Mouse (Mus musculus): Measurements from ENCODE around the gene Fam57b.

GRCm38 (mm10) chr7:126766201-126766600 is 31.3 kb upstream of the Fam57b start, which contains the start of gene Gdpd3:
- TF ChIP-seq CTCF (IDR thresholded peaks at IDR 0.05; ENCODE audit: control insufficient read depth, insufficient read depth, low read length) (no peak), POLR2A (IDR thresholded peaks at IDR 0.05; ENCODE audit: borderline replicate concordance, control insufficient read depth, low read depth, low read length) (no peak)
